Mouse (Mus musculus): ENCODE results near the gene Sv2c. TPM values are rescaled to one million over a fixed set of nuclear protein-coding genes. Genes with fewer than 3 reads are reported as not detected.

Sv2c gene
- polyA plus RNA-seq, 1 experiment from 2014 or later = 0.95 TPM

- no peaks in the 10 kb centered on the region for H3K9me3 ChIP-seq (ENCODE audit: control insufficient read depth, low read length)
- H3K36me3 ChIP-seq (ENCODE audit: control insufficient read depth, insufficient read depth, low read length) = no peaks in the 10 kb centered on the region
- DNase-seq (ENCODE audit: low spot score) (no peak), ATAC-seq (ENCODE audit: insufficient number of reproducible peaks, low FRiP score, low TSS enrichment, low read depth) (no peak)
- H3K4me1 ChIP-seq (ENCODE audit: control insufficient read depth, insufficient read depth, low read length) = no peaks in the 10 kb centered on the region
- no peak overlapping the region for H3K4me3 ChIP-seq (ENCODE audit: low read depth, low read length)
- H3K27me3 ChIP-seq (ENCODE audit: control insufficient read depth, insufficient read depth, low read length) = no peaks in the 10 kb centered on the region
- no peak overlapping the region for H3K9ac ChIP-seq (ENCODE audit: low read length)
- no peak overlapping the region for H3K27ac ChIP-seq (replicated peaks; ENCODE audit: low read depth, low read length)
- no peak overlapping the region for H3K4me2 ChIP-seq (ENCODE audit: low read depth, severe bottlenecking)
- 78% methylated on average over 9 of the region's 9 CpGs for WGBS
Measured at GRCm38 (mm10) chr13:95910270-95910669, 222.1 kb downstream of the Sv2c start.

- Histone ChIP-seq H3K4me2 (ENCODE audit: low read depth, severe bottlenecking) (no peak overlapping the region), H3K9ac (ENCODE audit: low read length) (no peak overlapping the region), H3K4me3 (ENCODE audit: low read depth, low read length) (no peak overlapping the region), H3K9me3 (ENCODE audit: control insufficient read depth, low read length) (no peaks in the 10 kb centered on the region), H3K27ac (replicated peaks; ENCODE audit: low read depth, low read length) (no peak overlapping the region), H3K27me3 (ENCODE audit: control insufficient read depth, insufficient read depth, low read length) (no peaks in the 10 kb centered on the region), H3K36me3 (ENCODE audit: control insufficient read depth, insufficient read depth, low read length) (no peaks in the 10 kb centered on the region), H3K4me1 (ENCODE audit: control insufficient read depth, insufficient read depth, low read length) (no peaks in the 10 kb centered on the region)
- DNase-seq (ENCODE audit: low spot score) (no peak), ATAC-seq (ENCODE audit: insufficient number of reproducible peaks, low FRiP score, low TSS enrichment, low read depth) (no peak)
- WGBS = 71% methylated on average over 2 of the region's 2 CpGs
Measured at GRCm38 (mm10) chr13:95909244-95909643, 223.1 kb downstream of the Sv2c start.

Other genes starting within 250 kb of the Sv2c start
- gene Iqgap2, start 240.7 kb downstream of the Sv2c start, polyA plus RNA-seq (2014; fragmentation: Nextera tagmentation; extraction: Ambion mirVana) = 15.0 and 15.3 TPM in 2 replicates
- 38.0 and 38.8 TPM in 2 replicates for gene Gm20075, start 51.2 kb downstream of the Sv2c start, polyA plus RNA-seq (2014; fragmentation: Nextera tagmentation; extraction: Ambion mirVana)
- not detected in 2 replicates for gene Gm17190, start 50.5 kb downstream of the Sv2c start, polyA plus RNA-seq (2014; fragmentation: Nextera tagmentation; extraction: Ambion mirVana)

All from limb, embryonic 11.5 days (tissue).